Mouse (Mus musculus) G1E (cell line): ENCODE measurements at regions not wholly inside any gene's neighbourhood (a gene's known extent, or its start where the extent isn't known, plus 50 kb on each side); places are given as distances from the start of the nearest gene placed in this dataset.

Source experiments
- ATAC-seq: 2 replicates; pipeline ENCODE4 v1.8.0; 2016; ENCODE audit warnings: mild to moderate bottlenecking; ENCODE audit not compliant: insufficient number of reproducible peaks, poor library complexity, low FRiP score, severe bottlenecking; ENCODE audit errors: extremely low read depth
- DNase-seq: peaks from one replicate; pipeline ENCODE4 v3.0.0; 2012; ENCODE audit warnings: low spot score
- H3K27me3 ChIP-seq: 2 replicates; pipeline ENCODE4 v1.6.1; 2012; ENCODE audit warnings: mild to moderate bottlenecking, low read length, inconsistent platforms; ENCODE audit not compliant: insufficient read depth
- H3K36me3 ChIP-seq: replicated peaks from 2 replicates; pipeline ENCODE3; 2012; ENCODE audit warnings: mild to moderate bottlenecking, inconsistent platforms
- H3K4me1 ChIP-seq: 2 replicates; pipeline ENCODE4 v1.6.1; 2012; ENCODE audit warnings: low read depth, low read length, inconsistent platforms, mixed read lengths; ENCODE audit not compliant: insufficient read depth
- H3K4me3 ChIP-seq: 2 replicates; pipeline ENCODE4 v1.5.1; 2012; ENCODE audit warnings: low read depth, mild to moderate bottlenecking, inconsistent platforms, low read length, moderate library complexity, mixed read lengths
- H3K9me3 ChIP-seq: replicated peaks from 2 replicates; pipeline ENCODE4 v1.6.1; 2012; ENCODE audit warnings: inconsistent platforms
- CTCF ChIP-seq: IDR thresholded peaks from 2 replicates; pipeline ENCODE4 v1.5.1; 2012; ENCODE audit warnings: low read depth, low read length, inconsistent platforms, mixed read lengths
- GATA1 ChIP-seq: IDR thresholded peaks from 2 replicates; pipeline ENCODE4 v1.6.1; 2012; ENCODE audit warnings: borderline replicate concordance, low read length, inconsistent platforms, mixed read lengths
- GATA2 ChIP-seq: IDR thresholded peaks from 2 replicates; pipeline ENCODE4 v1.6.1; 2012; ENCODE audit warnings: low read depth, low read length, inconsistent platforms, borderline replicate concordance
- POLR2AphosphoS5 ChIP-seq: IDR thresholded peaks from 2 replicates; pipeline ENCODE4 v1.6.1; 2012; ENCODE audit warnings: low read depth, low read length, inconsistent platforms; ENCODE audit not compliant: insufficient replicate concordance
- TAL1 ChIP-seq: conservative IDR thresholded peaks from 2 replicates; pipeline ENCODE4 v1.6.1; 2012; ENCODE audit warnings: low read depth, low read length, inconsistent platforms, mixed read lengths

DNA sequence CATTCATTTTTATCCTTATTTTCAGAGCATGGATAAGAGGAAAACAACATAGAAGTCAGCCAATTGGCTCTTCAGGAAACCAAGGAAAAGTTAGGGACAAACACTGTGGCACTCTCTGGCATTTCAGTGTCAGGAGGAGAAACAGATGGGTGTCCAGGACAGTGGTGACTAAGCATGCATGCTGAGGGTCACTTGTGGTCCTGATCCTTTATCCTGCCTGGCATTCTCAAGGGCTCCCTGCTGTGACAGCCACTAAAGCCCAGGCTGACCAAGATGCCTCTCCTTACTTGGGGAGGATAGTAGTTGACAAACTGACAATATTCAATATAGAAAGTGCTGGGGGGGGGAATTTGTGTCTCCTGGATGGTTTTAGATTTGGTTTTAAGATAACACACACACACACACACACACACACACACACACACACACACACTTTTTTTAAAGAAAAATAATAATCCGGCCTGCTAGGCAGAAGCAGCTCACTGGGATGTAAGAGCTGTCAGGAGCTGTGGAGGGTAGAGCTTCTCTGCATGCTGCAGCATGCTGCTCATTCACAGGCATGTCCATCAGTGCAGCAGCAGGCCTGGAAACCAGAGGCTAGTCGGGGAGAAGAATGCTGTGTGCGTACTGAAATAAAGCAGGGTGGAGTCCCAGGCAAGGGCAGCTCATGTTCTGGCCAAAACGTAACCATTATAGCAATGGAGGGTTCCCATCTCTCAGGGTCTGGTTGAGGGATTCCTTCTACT, 130.8 kb downstream of the Samd5 start:
- DNase-seq (no peak), ATAC-seq (no peak)
- H3K27me3 ChIP-seq: no peaks in the 10 kb centered on the region
- TF ChIP-seq CTCF: no peak
- TF ChIP-seq POLR2AphosphoS5: no peak
- TF ChIP-seq GATA2: no peak
- TF ChIP-seq TAL1: no peak
- no peak for TF ChIP-seq GATA1
- no peaks in the 10 kb centered on the region for H3K9me3 ChIP-seq
- no peaks in the 10 kb centered on the region for H3K4me1 ChIP-seq
- H3K4me3 ChIP-seq: no peak overlapping the region
- no peaks in the 10 kb centered on the region for H3K36me3 ChIP-seq

DNA sequence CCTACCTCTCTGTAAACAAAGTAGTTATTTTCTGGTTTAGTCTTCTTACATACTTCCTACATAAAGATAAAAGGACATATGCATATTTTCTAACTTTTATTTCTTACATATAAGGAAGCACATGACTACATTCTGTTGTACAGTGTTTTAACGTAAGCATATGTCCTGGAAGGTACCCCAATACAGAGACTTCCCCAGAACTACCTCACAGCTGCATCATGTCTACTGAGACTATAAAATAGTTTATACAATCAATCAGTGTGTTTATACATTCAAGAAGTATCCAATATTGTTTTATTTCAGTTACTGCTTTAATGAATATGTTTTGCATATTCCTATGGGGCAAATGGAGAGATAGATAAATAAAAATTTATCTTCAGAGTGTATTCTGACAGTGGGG, 133.4 kb downstream of the Samd5 start:
- H3K9me3 ChIP-seq: no peaks in the 10 kb centered on the region
- H3K27me3 ChIP-seq: no peaks in the 10 kb centered on the region
- H3K4me3 ChIP-seq: no peak overlapping the region
- ATAC-seq (no peak), DNase-seq (no peak)
- no peaks in the 10 kb centered on the region for H3K4me1 ChIP-seq
- no peak for TF ChIP-seq GATA1
- no peak for TF ChIP-seq POLR2AphosphoS5
- TF ChIP-seq GATA2: no peak
- TF ChIP-seq TAL1: no peak
- TF ChIP-seq CTCF: no peak
- H3K36me3 ChIP-seq: no peaks in the 10 kb centered on the region

DNA sequence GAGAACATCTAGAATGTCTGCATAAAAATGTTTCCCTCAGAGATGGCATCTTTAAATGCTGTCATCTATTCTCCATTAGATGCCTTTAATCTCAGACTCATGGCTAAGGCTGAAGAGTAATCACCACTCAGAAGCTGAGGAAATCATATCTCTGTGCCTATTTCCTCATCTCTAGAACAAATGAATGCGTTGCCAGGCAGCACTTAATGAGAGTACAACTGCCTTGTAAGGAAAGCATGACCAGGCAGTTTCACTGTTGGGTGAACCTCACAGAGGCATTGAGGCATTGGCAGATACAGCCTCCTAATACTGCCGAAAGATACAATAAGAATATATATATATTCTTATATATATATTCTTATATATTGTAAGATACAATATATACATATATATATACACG, 137.3 kb downstream of the Samd5 start:
- Histone ChIP-seq H3K36me3 (no peaks in the 10 kb centered on the region), H3K4me3 (no peak overlapping the region), H3K4me1 (no peaks in the 10 kb centered on the region), H3K9me3 (no peaks in the 10 kb centered on the region), H3K27me3 (no peaks in the 10 kb centered on the region)
- DNase-seq (no peak), ATAC-seq (no peak)
- no peak for TF ChIP-seq TAL1
- TF ChIP-seq POLR2AphosphoS5: no peak
- TF ChIP-seq CTCF: no peak
- TF ChIP-seq GATA1: no peak
- TF ChIP-seq GATA2: no peak

DNA sequence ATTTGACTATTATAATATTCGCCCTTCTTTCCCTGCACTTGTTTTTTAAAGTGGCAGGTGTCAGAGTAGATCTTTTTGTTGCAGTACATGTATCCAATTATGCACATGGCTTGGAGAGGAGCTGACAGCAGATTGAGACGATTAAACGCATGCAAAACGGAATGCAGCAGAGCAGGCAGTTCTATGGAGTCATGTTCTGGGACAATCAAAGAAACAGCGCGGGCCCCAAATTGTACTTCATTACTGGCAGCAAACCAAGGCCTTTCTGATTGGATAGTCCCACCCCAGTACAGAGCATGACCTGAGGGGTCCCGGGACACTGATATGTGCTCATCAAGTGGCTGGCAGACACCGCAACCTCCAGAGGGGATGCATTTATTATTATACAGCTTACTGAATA, 140.5 kb downstream of the Samd5 start:
- DNase-seq (no peak), ATAC-seq (no peak)
- Histone ChIP-seq H3K4me1 (no peaks in the 10 kb centered on the region), H3K4me3 (no peak overlapping the region), H3K36me3 (no peaks in the 10 kb centered on the region), H3K27me3 (no peaks in the 10 kb centered on the region), H3K9me3 (no peaks in the 10 kb centered on the region)
- no peak for TF ChIP-seq POLR2AphosphoS5

DNA sequence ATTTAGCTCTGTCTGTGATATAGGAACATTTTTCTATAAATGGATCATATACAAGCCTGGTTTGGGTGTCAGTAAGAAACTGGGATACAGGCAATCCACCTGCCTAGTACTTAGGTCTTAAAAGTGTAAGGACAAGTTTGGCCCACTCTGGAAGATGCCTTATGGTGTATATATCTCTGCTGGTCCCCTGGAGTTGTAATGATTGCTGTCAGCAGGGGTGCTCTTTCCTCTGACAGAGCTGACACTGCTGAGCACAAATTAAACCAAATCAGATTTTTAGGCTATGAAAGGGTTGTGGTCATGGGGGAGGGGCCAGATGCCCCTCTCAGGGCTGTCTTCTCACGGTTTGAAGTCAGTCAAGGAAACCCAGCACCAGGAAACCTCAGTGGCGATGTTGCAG, 141.7 kb downstream of the Samd5 start:
- ATAC-seq (no peak), DNase-seq (no peak)
- no peak for TF ChIP-seq CTCF
- no peak for TF ChIP-seq POLR2AphosphoS5
- TF ChIP-seq GATA1: no peak
- no peak for TF ChIP-seq GATA2
- no peak for TF ChIP-seq TAL1
- Histone ChIP-seq H3K4me1 (no peaks in the 10 kb centered on the region), H3K36me3 (no peaks in the 10 kb centered on the region), H3K27me3 (no peaks in the 10 kb centered on the region), H3K9me3 (no peaks in the 10 kb centered on the region), H3K4me3 (no peak overlapping the region)

DNA sequence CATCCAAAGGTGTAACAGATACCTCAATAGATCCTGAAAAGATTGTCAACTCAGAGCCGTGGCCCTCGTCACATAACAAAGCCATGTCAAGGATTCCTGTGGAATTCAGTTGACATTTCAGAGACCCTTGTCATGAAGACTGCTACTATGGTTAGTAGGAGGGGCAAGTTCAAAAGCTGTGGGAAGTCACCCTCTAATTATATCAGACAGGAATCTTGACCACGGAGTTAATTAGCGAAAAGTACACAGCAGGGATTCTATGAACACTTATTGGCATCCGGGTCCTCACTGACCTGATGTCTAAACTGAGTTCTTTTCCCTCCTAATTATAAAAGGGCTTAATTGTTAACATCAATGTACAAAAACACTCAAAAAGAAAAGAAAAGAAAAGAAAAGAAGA, 143.1 kb downstream of the Samd5 start:
- Histone ChIP-seq H3K4me1 (no peaks in the 10 kb centered on the region), H3K4me3 (no peak overlapping the region), H3K9me3 (no peaks in the 10 kb centered on the region), H3K36me3 (no peaks in the 10 kb centered on the region), H3K27me3 (no peaks in the 10 kb centered on the region)
- TF ChIP-seq TAL1 (no peak), CTCF (no peak), GATA2 (no peak), GATA1 (no peak), POLR2AphosphoS5 (no peak)
- DNase-seq: no peak
- ATAC-seq: no peak
